Mouse (Mus musculus) cerebellum, adult 2 months (tissue): ENCODE results near the gene Arntl.

Source experiments
- CTCF ChIP-seq: fragments of 200-500 bp; IDR thresholded peaks from 2 replicates; pipeline ENCODE4 v1.5.1; 2011; ENCODE audit warnings: low read depth, mild to moderate bottlenecking, control low read depth, low read length, moderate library complexity, borderline replicate concordance; ENCODE audit not compliant: insufficient read depth
- POLR2A ChIP-seq: fragments of 200-500 bp; IDR thresholded peaks from 2 replicates; pipeline ENCODE4 v1.6.1; 2011; ENCODE audit warnings: low read length, control low read depth, borderline replicate concordance; ENCODE audit not compliant: insufficient read depth

DNA sequence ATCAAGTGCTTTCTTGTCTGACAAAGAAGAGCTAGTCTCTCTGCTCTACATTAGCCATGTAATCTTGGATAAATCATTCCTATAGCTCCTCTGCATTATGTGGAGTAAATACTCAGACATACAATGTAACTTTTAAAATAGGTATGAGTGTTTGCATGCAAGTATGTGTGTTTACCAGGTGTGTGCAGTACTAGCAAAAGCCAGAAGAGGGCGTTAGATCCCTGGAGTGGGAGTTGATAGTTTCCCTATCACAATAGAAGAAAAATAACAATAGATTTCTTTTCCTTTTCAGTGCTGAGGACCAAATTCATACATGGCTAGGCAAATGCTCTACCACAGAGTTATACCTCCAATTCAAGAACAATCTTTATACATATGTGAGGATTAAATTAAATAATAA is 15.5 kb upstream of the Arntl start:
- TF ChIP-seq POLR2A, result no peak
- TF ChIP-seq CTCF, result no peak
